Mouse (Mus musculus): ENCODE results near the gene Urad. TPM values are rescaled to one million over a fixed set of nuclear protein-coding genes. Genes with fewer than 3 reads are reported as not detected.

Gene Urad
- total RNA-seq, 2 experiments from 2014 or later, result not detected

GRCm38 (mm10) chr5:147274174-147275141 is 47.8 kb downstream of the Urad start:
- DNase-seq, result no peak
- intact Hi-C loops (cut with DNase I; ENCODE audit: low total_unique reads), result no loop called here

- DNase-seq, result no peak
- intact Hi-C loops (cut with DNase I; ENCODE audit: low total_unique reads), result no loop called here
Observed at GRCm38 (mm10) chr5:147272808-147273345, 49.4 kb downstream of the Urad start.

- no peak for DNase-seq
- intact Hi-C loops (cut with DNase I; ENCODE audit: low total_unique reads), result no loop called here
Observed at GRCm38 (mm10) chr5:147272046-147272807, 50.0 kb downstream of the Urad start.

GRCm38 (mm10) chr5:147270673-147271655 is 51.3 kb downstream of the Urad start:
- DNase-seq, result no peak
- intact Hi-C loops (cut with DNase I; ENCODE audit: low total_unique reads), result no loop called here

GRCm38 (mm10) chr5:147269926-147270672 is 52.1 kb downstream of the Urad start, which contains the start of gene Pdx1:
Gene Pdx1, plus strand, starts transcription at chr5:147269959.
- intact Hi-C loops (cut with DNase I; ENCODE audit: low total_unique reads), result no loop called here
- no peak for DNase-seq

GRCm38 (mm10) chr5:147269371-147269770 is 52.9 kb downstream of the Urad start:
- no peak for DNase-seq
- intact Hi-C loops (cut with DNase I; ENCODE audit: low total_unique reads), result no loop called here

- intact Hi-C loops (cut with DNase I; ENCODE audit: low total_unique reads), result no loop called here
- DNase-seq, result no peak
Observed at GRCm38 (mm10) chr5:147268728-147269127, 53.5 kb downstream of the Urad start.

- intact Hi-C loops (cut with DNase I; ENCODE audit: low total_unique reads), result no loop called here
- no peak for DNase-seq
Observed at GRCm38 (mm10) chr5:147267434-147267833, 54.8 kb downstream of the Urad start.

Small RNAs within 50 kb of the gene (microRNA-seq; reads per million reads assigned to microRNA genes)
- 0 reads per million in 2 experiments for gene Mir7k

Other genes starting within 250 kb of the Urad start
- gene Lnx2, start 245.9 kb downstream of the Urad start, total RNA-seq (2021), result 1 to 10 TPM; 5.6 to 5.9 TPM
- 10 to 100 TPM; 87.1 to 94.8 TPM for gene Polr1d, start 245.4 kb downstream of the Urad start, total RNA-seq (2021)
- not detected for gene Gsx1, start 133.7 kb downstream of the Urad start, total RNA-seq (2021)
- not detected for gene Pdx1, start 52.5 kb downstream of the Urad start, total RNA-seq (2021)
- not detected for gene Cdx2, start 15.2 kb downstream of the Urad start, total RNA-seq (2021)
- not detected for gene Flt3, start 78.0 kb upstream of the Urad start, total RNA-seq (2021)
- 10 to 100 TPM; 22.2 to 31.3 TPM for gene Pan3, start 107.7 kb upstream of the Urad start, total RNA-seq (2021)